ENCODE assay signal across 10 mouse cellular contexts in the genomic region with DNA sequence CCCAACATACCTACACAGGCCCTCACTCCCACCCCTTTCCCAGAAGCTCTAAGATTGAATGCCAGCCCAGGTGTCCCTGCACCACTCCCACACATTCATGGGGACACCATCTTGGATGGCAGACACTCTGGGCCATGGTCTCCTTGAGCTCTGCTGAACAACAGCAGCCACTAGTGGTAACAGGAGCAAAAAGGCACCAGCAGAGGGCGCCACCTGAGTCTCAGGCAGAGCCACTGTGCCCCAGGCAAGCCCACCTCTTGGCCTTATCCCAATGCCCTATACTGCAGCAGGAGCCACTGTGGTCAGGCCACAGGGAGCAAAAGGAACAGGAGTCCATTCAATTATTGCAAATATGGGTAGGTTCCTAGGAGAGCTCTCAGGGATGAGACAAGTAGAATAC. TPM values are rescaled to one million over a fixed set of nuclear protein-coding genes. Genes with fewer than 3 reads are reported as not detected.
A peak's percentile ranks its signal among the peaks of the same experiment; 100 is the strongest.
DNase-seq lines count a peak whose midpoint lies in the region; ATAC-seq and TF ChIP-seq lines count a peak whose summit lies in the region.
"Had no signal": no experiment of that assay in that cellular context is flagged by ENCODE, and none has a peak within 500 bp of the region (broad histone marks: within the 10 kb centered on the region; RNA-seq: fewer than 3 reads in every experiment).

No protein-coding gene starts in this region.

- H3K4me1 ChIP-seq in hindbrain, postnatal 0 days (ENCODE audit: insufficient read depth, low read length), result peaks cover 3% of the 10 kb centered on the region; the same call in 1 of the 2 replicates
- peaks cover 8% of the 10 kb centered on the region; the same call in 1 of the 2 replicates for H3K4me1 ChIP-seq in hindbrain, embryonic 12.5 days

- H3K27me3 ChIP-seq in hindbrain, postnatal 0 days (ENCODE audit: insufficient read depth, low read length), result 0 out of 2 replicates have a peak, but pooled peaks cover 5% of the 10 kb centered on the region
- H3K27me3 ChIP-seq in hindbrain, embryonic 12.5 days, result peaks cover 26% of the 10 kb centered on the region

- H3K4me2 ChIP-seq in hindbrain, postnatal 0 days (ENCODE audit: low read depth, low read length), result no peak overlapping the region
- H3K4me2 ChIP-seq in hindbrain, embryonic 12.5 days (replicated peaks), result no peak overlapping the region

- peak; percentile 60 for DNase-seq in hindbrain, postnatal 0 days (ENCODE audit: low spot score)
- peak; percentile 25 to 46 for DNase-seq in CD8-positive naive resting alpha-beta T cell, adult 2 months (ENCODE audit: low read depth in 2 of 2, low spot score in 2 of 2)
- DNase-seq in R1 (ENCODE audit: low read depth, low spot score), result peak; percentile 89
- DNase-seq in kidney, postnatal 10 days, result peak; percentile 75
- DNase-seq in retina, embryonic 14.5 days (ENCODE audit: low spot score), result peak; percentile 89
- no peak for DNase-seq in urinary bladder, adult 18-20 months (ENCODE audit: low spot score in 2 of 2)
- DNase-seq in ovary, postnatal 14 days (ENCODE audit: low spot score), result no peak

- peak; percentile 77 for TF ChIP-seq CTCF in hindbrain, postnatal 0 days (IDR thresholded peaks at IDR 0.05; ENCODE audit: low read depth)

- 0 out of 2 replicates have a peak, but pooled peaks have one; percentile 59 for ATAC-seq in hindbrain, postnatal 0 days
- ATAC-seq in hindbrain, embryonic 12.5 days (ENCODE audit: low FRiP score), result no peak

- no peaks in the 10 kb centered on the region for H3K36me3 ChIP-seq in hindbrain, postnatal 0 days (ENCODE audit: insufficient read depth, low read length)
- no peaks in the 10 kb centered on the region for H3K36me3 ChIP-seq in hindbrain, embryonic 12.5 days

- H3K9ac ChIP-seq in hindbrain, postnatal 0 days (replicated peaks; ENCODE audit: low read length), result no peak overlapping the region
- H3K9ac ChIP-seq in hindbrain, embryonic 12.5 days, result no peak overlapping the region

- no peaks in the 10 kb centered on the region for H3K9me3 ChIP-seq in hindbrain, postnatal 0 days (ENCODE audit: low read length)
- H3K9me3 ChIP-seq in hindbrain, embryonic 12.5 days (replicated peaks), result no peaks in the 10 kb centered on the region

- H3K27ac ChIP-seq in hindbrain, postnatal 0 days, result no peak overlapping the region
- H3K27ac ChIP-seq in hindbrain, embryonic 12.5 days, result no peak overlapping the region
- H3K27ac ChIP-seq: macrophage had no signal

- H3K4me3 ChIP-seq in hindbrain, postnatal 0 days (ENCODE audit: low read length), result no peak overlapping the region
- no peak overlapping the region for H3K4me3 ChIP-seq in hindbrain, embryonic 12.5 days
- H3K4me3 ChIP-seq: erythroblast, embryonic 14.5 days had no signal

- WGBS in hindbrain, postnatal 0 days, result 6% methylated on average over 1 of the region's 1 CpGs
- 8% methylated on average over 1 of the region's 1 CpGs for WGBS in hindbrain, embryonic 12.5 days

RNA-seq across cellular contexts. Expression of a gene that starts 26.3 kb away (rescaled TPM):
- 64.6 and 73.8 TPM in 2 replicates for total RNA-seq in hindbrain, postnatal 0 days (2014; rRNA removed)
- 237 and 246 TPM in 2 replicates for polyA plus RNA-seq in hindbrain, postnatal 0 days (2015; fragmentation: Nextera tagmentation; extraction: Ambion mirVana)
- polyA plus RNA-seq in hindbrain, embryonic 12.5 days (2016; fragmentation: Nextera tagmentation; extraction: Ambion mirVana), result 307 and 311 TPM in 2 replicates

RNA-seq across cellular contexts. Expression of a gene that starts 27.2 kb away (rescaled TPM):
- 125 and 131 TPM in 2 replicates for total RNA-seq in hindbrain, postnatal 0 days (2014; rRNA removed)
- 77.5 and 82.1 TPM in 2 replicates for polyA plus RNA-seq in hindbrain, postnatal 0 days (2015; fragmentation: Nextera tagmentation; extraction: Ambion mirVana)
- 101 and 109 TPM in 2 replicates for polyA plus RNA-seq in hindbrain, embryonic 12.5 days (2016; fragmentation: Nextera tagmentation; extraction: Ambion mirVana)

RNA-seq across cellular contexts. Expression of a gene that starts 46.0 kb away (rescaled TPM):
- 9.8 and 13.0 TPM in 2 replicates for total RNA-seq in hindbrain, postnatal 0 days (2014; rRNA removed)
- polyA plus RNA-seq in hindbrain, postnatal 0 days (2015; fragmentation: Nextera tagmentation; extraction: Ambion mirVana), result 10.0 and 11.3 TPM in 2 replicates
- polyA plus RNA-seq in hindbrain, embryonic 12.5 days (2016; fragmentation: Nextera tagmentation; extraction: Ambion mirVana), result 0.53 and 0.74 TPM in 2 replicates
- polyA plus RNA-seq: erythroblast, embryonic 14.5 days had no signal

RNA-seq across cellular contexts. Expression of a gene that starts 57.8 kb away (rescaled TPM):
- total RNA-seq in hindbrain, postnatal 0 days (2014; rRNA removed), result 0.61 and 1.2 TPM in 2 replicates
- polyA plus RNA-seq in hindbrain, postnatal 0 days (2015; fragmentation: Nextera tagmentation; extraction: Ambion mirVana), result 2.7 and 3.1 TPM in 2 replicates
- 1.4 and 2.7 TPM in 2 replicates for polyA plus RNA-seq in hindbrain, embryonic 12.5 days (2016; fragmentation: Nextera tagmentation; extraction: Ambion mirVana)

Comparison
In these comparisons a context has a peak if more than half of its experiments do, and no peak if none do; other contexts are left out.
1. DNase-seq: peak in hindbrain, postnatal 0 days (single experiment), CD8-positive naive resting alpha-beta T cell, adult 2 months (2 of 2), R1 (single experiment), kidney, postnatal 10 days (single experiment) and retina, embryonic 14.5 days (single experiment); none in urinary bladder, adult 18-20 months (0 of 2) and ovary, postnatal 14 days (single experiment).